Mouse (Mus musculus): ENCODE measurements at regions not wholly inside any gene's neighbourhood (a gene's known extent, or its start where the extent isn't known, plus 50 kb on each side); places are given as distances from the start of the nearest gene placed in this dataset.
A peak's percentile ranks its signal among the peaks of the same experiment; 100 is the strongest.

DNA sequence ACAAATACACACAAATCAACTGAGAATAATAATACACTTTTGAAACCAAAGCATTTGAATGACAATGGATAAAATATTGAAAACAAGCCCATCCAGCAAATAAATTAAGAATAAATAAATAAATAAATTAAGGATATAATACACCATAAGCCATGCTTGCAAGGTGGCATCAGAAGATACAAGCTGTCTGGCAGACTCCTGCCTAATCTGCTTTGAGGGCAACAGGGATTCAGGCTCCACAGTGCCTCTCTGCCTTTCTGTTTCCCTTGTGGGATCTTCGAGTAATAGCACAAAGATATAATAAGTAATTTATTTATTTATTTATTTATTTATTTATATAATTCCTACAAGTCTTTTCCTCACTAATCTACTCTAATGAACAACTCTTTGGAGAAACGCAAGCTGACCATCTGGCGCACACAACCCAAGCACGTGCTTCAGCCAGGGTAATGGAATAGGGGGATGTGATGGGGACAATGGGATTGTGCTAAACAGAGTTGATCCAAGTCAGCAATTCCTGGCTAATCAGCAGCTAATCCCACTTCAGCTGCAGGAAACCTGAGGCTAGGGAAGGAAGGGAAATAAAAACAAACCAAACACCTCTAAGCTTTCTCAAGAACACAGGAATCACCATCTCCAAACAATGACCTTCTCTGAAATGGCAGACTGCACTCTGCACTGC lies 205.8 kb upstream of the Cd180 start:
- no peak for ATAC-seq (ENCODE audit: poor library complexity, severe bottlenecking)

DNA sequence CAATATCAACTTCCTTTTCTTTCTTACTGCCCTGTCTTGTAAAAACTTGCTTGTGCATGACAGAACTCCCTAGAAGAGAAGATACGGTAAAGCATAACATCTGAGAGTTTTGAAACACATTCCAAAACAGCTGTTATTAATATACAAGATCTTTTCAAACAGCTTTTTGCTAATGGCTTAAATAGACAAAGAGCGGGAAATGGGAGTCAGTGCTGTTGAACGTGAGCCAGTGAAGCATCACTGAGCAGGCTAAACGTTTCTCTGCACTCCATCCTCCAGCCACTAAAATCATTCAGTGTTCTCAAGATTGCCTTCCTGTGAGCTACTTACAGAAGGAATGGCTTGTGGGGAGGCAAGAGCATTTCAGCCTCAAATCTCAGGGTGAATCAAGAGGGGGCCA lies 202.0 kb upstream of the Cd180 start:
- no peak for ATAC-seq (ENCODE audit: poor library complexity, severe bottlenecking)

DNA sequence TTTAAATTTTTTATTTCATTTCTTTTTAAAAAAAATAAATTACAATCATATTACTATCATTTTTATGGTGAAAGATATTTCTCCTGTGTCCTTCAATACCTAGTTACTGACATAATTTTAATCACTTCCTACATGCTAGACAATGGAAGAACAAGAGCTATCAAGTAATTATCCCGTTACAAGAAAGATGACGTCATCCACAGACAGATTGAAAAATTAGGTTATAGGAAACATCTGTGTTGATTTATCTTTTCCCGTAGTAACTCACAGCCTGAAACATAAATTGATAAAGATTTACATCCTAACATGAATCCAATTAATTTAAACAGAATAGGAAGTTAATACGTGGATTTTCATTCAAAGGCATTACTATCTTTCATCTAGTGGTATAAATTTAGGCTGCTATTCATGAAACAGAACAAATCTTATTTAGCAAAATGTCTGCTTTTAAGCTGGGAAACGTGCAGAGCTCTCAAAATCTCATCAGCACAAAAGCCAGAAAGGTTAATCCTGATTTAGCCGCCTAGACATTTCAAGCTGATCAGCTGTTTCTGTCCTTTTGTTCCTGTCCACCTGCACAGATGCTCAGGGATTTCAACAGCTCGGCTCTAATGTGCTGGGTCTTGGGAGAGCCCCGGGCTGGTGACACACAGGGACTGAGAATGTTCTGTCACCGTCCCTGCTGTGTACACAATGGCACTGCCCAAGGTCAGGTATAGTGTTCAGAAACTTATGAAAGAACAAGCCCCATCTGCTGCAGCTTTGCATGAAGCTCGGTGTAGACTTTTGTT lies 189.0 kb upstream of the Cd180 start:
- ATAC-seq (ENCODE audit: poor library complexity, severe bottlenecking) = no peak

DNA sequence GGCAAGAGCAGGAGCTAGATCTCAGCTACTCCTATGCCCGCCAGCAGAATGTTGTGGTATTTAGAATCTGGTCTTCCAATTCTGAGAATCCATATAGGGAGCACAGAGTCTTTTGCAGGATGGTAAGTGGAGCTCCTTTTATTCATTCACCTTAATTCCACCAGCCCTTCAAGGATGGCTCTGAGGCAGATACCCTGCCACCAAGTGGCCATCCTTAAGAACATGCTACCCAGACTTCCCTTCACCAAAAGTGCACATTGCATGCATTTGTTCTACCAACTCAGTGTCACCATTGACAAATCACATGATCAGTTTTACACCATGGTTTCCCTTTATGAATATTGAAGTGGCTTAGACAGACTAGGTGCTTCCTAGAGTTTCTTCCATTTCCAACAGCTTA lies 186.1 kb upstream of the Cd180 start:
- ATAC-seq (ENCODE audit: poor library complexity, severe bottlenecking) = peak; percentile 25

DNA sequence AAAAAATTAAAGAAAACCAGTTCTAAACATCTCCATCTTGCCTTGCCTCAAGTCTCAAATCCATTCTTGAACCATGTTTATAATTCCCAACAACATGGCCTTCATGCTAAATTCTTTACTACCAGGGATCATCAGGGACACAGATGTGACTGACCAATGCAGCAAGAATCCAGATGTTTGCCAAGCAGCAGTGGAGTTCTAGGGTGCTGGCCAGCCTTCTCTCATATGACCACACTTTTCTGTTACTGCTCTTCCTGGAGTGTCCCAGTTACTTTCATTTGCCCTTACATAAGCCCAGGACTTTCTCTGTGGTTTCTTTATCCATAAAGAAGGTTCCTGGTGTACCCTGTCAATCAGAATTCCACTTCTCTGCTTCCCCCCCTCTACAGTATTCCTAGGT lies 185.4 kb upstream of the Cd180 start:
- ATAC-seq (ENCODE audit: poor library complexity, severe bottlenecking) = no peak

DNA sequence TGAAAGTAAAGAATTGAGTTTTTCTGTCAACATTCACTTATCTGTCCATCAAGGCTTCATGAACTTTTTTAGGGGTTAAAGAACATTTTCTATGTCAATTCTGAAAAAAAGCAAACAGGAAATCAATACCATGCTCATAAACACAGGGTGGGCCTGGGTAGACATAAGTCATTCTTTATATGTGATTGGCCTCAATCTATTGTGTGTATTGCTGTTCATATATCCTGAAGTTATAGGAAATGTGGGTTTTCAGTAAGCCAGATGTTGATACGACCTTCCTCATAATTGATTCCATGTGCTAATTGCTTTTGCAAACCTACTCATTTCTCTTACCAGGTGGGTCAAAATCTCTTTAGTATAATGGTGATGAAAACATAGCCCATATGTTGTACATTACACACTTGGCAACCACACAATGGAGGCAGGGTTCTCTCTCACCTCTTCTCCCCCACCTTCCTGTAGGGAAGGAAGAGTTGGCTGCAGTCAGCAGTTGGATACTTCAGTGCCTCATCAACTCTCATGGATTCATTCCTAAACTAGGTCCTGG lies 182.6 kb upstream of the Cd180 start:
- no peak for ATAC-seq (ENCODE audit: poor library complexity, severe bottlenecking)

DNA sequence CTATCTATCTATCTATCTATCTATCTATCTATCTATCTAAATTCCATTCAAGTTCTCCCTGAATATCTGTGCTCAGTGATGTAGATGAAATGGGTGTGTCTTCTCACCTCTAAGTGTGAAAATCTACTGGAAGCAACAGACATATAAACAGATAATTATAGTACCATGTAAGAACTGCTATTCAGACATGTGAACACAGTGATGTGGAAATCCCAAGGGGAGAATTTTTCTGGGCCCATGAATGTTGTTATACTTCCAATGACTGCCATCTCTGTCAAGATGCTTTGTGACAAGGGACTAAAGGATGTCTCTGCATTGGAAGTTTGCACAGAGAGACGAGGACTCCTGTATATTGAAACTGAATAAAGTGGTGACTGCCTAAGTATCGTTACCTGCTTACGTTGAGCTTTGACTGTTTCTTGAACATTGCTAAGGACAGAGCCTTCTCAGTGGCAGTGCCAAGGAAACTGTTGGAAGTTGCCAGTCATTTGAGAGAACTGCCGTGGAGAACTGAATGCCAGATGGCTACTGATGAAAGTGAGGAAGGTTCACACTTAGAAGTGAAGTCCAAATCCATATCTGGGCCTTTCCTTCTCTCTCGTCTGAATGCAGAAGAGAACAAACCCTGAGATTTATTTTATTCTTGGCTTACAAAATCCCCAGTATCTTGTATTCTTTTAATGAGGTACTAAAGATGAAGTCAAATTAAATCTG lies 175.0 kb upstream of the Cd180 start:
- ATAC-seq (ENCODE audit: poor library complexity, severe bottlenecking) = no peak

DNA sequence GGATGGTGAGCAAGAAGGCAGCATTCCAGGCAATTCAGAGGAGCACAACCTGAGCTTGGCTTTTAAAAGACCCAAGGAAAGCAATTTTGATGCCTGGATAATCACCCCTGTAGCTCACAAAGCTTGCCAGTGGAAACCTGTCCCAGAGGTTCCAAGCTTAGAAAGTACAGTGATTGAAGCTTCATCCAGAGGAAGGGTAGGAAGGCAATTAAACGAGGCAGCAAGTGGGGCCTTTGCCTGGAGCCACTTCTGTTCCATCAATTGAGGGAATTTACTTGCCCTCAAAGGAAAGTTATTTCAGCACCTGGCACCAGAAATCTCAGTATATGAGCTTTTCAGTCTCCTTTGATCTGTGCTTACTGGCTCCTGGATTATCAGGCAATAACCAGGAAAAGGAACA lies 171.9 kb upstream of the Cd180 start:
- no peak for ATAC-seq (ENCODE audit: poor library complexity, severe bottlenecking)

DNA sequence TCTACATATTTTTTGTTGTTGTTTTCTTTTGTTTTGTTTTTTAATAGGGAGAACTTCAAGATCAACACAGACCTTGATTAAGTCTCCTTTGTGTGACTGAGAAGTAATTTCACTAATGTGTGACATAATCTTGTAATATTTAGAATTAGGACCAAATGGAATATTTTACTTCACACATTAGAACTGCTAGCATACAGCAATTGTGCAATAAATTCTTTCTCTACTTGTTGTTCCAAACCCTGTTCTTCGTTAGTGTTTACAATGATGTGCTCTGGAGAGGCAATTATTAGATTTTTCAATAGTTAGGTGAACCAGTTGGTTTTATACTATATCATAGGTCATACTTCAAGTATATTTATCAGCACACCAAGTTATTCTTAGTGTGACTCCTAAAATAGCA lies 171.3 kb upstream of the Cd180 start:
- no peak for ATAC-seq (ENCODE audit: poor library complexity, severe bottlenecking)

DNA sequence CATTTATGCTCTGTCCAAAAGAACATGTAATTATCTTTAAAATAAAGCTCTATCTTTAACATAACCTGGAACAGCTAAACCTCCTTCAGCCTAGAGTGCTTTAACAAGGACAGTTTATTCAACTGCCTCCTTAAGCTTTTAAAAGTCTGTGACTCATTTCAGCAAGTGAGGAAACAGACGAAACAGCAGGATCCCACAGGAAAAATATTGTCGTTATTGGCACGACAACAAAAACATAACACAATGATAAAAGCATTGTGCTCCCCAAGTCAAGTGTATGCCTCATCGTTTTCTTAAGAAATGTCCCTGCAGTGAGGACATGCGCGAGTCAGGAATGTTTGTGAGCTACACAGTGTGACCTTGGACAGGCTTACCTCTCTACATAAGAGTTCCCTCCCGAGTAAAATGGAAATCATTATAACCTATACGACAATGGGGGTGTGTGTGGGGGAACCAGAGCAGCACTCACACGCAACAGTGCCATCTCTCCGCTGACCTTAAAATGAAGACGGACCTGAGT lies 166.7 kb upstream of the Cd180 start:
- no peak for ATAC-seq (ENCODE audit: poor library complexity, severe bottlenecking)

DNA sequence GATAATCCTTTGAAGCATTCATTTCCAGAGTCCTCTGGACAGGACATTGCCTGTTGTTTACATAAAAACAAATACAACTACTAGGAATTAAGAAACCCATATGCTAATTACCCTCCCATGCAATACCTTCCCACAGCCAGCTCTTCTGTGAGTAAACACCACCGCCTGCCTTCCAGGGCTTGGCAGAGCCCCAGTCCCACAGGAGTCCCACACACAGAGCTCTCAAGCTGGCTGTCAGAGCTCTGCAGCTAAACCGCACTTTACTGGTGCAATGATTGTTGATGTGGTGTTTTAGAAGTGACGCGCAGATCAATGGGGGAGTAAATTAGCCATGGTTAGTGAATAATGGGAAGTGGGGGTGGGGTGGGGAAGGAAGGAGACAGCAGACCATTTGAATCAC lies 159.6 kb upstream of the Cd180 start:
- ATAC-seq (ENCODE audit: poor library complexity, severe bottlenecking) = no peak

DNA sequence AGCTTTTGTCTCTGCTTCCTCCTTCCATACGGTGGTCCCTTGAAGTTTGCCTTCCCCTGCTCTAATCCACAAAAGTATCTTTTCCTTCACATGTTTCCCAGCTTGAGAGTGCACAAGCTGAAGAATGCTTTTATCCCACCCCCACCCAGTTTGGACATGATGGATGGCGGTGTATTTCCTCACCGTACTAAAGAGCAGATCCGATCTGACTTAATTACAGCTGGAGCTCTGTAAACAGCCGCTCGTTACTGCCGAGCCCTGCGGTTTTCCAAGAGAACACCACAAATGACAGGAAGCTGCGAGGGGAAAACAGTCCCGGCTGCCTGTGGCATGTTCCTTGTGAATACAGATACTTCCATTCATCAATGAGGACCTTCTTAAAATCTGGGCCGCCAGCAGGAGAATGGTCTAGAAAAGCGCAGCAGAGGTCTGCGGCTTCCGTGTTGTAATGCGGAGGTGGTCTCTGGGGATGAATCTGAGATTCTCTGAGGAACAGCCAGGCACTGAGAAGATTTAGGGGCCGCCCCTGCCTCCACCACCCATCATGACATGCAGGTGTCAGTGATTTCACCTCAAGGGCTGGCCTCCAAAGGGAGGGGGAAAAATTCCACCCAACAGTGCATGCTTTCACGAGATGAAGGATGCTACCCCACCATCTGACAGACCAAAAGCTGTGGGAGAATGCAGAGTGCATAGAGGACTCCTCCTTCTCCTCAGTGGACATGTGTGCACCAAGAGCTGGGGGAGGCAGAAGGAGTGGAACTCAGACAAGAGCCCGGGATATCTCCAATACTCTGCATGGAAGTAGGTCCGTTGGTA lies 155.7 kb upstream of the Cd180 start:
- ATAC-seq (ENCODE audit: poor library complexity, severe bottlenecking) = no peak

DNA sequence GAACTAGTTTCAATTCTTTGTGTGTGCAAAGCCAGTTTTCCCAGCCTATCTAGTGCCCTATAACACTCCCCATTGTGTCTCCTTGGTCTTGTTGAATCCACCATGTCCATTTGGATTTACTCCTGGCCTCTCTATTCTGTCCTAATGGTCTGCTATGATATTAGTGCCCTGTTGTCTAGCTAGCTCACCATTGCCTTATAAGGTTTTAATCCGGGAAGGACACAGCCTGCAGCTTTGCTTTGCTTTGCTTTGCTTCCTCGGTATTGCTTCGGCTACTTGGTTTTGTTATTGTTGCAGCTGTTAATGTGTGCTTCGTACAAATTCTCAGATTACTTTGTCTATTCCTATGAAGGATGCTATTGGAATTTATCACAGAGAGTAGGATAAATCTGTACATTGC lies 152.9 kb upstream of the Cd180 start:
- ATAC-seq (ENCODE audit: poor library complexity, severe bottlenecking) = 0 out of 2 replicates have a peak, but pooled peaks have one; percentile 15

DNA sequence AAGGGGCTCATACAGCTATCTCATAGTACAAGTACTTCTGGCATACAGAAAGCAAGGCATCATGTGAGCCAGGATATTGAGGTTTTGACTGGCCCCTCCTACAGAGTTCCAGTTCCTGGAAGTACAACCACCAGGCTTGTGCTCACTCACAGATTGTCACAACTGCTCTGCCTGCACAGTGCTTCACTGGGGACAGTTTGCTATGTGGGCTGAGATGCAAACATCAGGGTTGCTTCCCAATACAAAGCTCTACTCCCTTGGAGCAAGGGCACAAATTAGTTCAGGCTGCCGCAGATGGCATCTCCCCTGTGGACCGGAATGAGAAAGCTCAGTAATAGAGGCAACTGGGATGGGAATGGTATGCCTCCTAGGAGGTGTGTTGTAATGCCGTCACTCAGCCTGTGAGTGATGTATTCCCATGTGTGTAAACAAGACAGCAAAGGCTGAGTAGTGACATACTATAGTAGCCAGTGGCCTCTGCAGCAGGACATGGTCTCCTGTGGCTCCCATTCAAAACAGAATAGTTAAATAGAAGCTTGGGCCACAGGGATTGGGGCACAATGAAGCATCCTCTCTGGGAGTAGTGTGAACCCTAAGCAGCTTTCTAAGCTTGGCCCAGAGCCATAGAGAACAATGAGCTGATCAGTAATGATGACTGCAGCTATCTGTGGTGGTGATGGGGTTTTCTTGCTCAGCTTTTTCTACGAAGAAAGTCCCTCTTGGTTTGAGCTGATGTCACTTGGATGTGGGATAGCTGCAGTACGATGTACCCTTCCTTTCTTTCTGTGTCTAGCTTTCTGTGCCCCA lies 148.8 kb upstream of the Cd180 start:
- ATAC-seq (ENCODE audit: poor library complexity, severe bottlenecking) = no peak

DNA sequence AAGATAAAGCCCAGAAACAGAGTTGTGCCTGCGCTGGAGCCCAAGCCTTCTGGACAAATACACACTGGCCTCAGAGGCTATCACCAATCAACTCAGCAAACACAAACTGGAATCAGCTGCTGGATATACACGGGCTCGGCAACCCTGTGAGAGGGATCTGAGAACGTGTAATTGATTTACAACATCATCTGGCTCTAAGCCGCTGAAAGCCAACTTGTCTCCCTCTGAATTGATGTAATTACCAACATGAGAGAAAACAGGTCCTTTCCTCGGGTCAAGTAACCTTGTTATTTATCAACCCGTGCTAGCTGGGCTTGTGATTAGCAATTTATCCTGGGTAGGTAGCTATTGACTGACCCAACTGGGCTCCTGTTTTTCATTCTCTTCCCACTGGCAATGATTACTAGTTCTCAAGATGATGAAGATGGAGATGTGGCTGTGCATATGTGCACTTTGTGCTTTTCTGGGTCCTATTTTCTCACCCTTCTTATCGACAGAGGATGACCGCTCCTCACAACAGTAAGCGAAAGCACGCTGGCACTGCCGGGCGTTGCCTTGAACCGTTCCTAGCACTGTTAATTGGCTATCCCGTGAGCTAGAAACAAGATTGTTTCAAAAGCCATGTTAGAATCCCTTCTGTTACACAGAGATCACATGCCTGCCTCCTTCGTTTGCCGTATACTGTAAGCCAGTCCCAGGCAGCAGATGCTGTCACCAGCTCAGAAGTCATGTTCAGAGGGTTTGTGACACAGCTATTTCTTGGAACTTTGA lies 147.3 kb upstream of the Cd180 start:
- ATAC-seq (ENCODE audit: poor library complexity, severe bottlenecking) = no peak

DNA sequence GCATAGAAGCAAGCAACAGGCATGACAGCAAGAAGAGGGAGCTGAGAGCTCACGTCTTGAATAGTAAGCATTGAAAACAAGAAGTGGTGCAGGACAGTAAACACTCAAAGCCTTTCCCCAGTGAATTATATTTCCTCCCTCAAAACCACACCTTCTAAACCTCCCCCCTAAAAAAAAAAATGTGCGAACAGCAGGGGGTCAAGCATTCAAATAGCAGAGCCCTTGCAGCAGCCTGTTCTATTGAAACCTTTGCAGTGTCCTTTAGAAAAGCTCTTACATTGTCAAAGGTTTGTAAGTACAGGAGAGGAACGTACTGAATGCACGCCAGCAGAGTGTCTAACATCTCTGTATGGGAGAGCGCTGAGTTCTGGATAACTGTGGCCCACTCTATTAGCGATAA lies 145.1 kb upstream of the Cd180 start:
- no peak for ATAC-seq (ENCODE audit: poor library complexity, severe bottlenecking)

DNA sequence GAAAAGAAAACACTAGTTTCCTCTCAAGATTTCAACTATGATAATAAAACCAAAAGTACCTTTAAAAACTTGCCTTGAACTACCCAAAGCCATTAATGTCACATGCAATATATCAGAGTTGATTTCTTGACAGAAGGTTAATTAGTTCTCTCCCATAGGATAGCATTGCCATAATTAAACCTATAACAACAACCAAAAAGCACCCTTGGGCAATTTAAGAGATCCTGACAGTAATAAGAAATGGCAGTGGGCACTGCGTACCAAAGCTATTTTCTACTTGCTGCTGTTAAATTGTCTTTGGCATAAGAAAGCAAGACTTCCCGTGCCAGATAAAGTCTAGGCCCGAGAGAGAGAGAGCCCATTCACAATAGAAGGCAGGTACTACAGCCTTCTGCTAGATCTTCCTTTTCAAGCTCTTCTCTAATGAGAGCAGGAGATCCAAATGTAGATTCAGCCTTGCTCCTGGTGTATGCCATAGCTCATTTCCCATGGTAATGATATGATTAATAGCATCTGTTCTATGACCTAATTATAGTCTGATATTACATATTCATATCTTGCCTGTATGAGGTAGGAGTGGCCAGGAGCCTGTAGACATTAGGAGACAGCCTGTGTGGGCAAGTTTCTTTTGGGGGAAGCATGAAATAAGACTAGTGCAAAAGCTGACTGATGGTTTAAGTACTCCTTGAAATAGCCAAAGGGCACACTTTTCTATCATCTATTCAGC lies 126.3 kb upstream of the Cd180 start:
- no peak for ATAC-seq (ENCODE audit: poor library complexity, severe bottlenecking)

DNA sequence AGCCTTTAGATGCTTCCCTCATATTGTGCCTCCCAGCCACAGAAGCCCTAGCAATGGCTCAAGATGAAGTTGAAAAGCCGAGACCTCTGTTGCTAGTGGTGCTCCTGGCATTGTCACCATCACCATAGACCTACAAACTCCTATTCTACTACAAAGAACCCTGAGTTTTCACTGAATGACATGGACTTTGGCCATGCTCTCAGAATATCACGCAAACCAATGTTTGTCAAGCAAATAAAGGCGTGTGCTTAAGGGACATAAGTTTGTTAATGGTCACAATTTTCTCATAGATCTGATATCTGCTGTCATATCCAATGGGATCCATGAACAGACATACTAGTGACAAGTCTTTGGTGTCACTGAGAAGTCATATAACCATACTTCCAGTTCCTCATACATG lies 123.8 kb upstream of the Cd180 start:
- no peak for ATAC-seq (ENCODE audit: poor library complexity, severe bottlenecking)
